14 mouse cellular contexts compared by ENCODE assay signal in the genomic region with DNA sequence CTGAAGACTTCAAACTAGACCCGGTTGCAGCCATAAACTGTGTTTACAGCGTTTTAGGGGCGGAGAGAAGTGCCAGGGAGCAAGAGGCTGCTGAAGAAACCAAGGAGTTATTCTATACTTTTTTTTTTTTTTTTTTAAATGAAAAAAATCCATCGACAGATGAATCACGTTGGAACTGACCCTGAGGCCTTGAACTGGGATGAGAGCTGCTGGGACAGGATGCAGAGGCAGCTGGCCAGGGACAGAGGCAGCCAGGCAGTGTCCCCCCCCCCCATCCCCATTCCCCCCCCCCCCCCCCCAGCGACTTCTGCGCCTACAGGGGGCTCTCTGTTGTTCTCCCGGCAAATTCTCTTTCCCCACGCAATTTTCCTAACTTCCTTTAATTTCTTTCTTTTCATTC. TPM values are rescaled to one million over a fixed set of nuclear protein-coding genes. Genes with fewer than 3 reads are reported as not detected.
"Had no signal": no experiment of that assay in that cellular context is flagged by ENCODE, and none has a peak within 500 bp of the region (broad histone marks: within the 10 kb centered on the region; RNA-seq: fewer than 3 reads in every experiment).

No protein-coding gene starts in this region.

- ATAC-seq: liver, embryonic 12.5 days; midbrain, embryonic 13.5 days had no signal

- H3K4me2 ChIP-seq: limb, embryonic 15.5 days; liver, embryonic 12.5 days; lung, embryonic 14.5 days; midbrain, embryonic 13.5 days; neural tube, embryonic 12.5 days; stomach, embryonic 15.5 days had no signal

- H3K4me1 ChIP-seq: liver, embryonic 12.5 days; midbrain, embryonic 13.5 days; neural tube, embryonic 12.5 days; stomach, embryonic 15.5 days had no signal

- H3K9ac ChIP-seq: limb, embryonic 15.5 days; liver, embryonic 12.5 days; lung, embryonic 14.5 days; midbrain, embryonic 13.5 days; neural tube, embryonic 12.5 days; stomach, embryonic 15.5 days had no signal

- H3K27ac ChIP-seq: limb, embryonic 15.5 days; liver, embryonic 12.5 days; midbrain, embryonic 13.5 days; neural tube, embryonic 12.5 days; stomach, embryonic 15.5 days had no signal

- H3K4me3 ChIP-seq: limb, embryonic 15.5 days; liver, embryonic 12.5 days; midbrain, embryonic 13.5 days; myocyte; neural tube, embryonic 12.5 days; stomach, embryonic 15.5 days had no signal

- DNase-seq: kidney, postnatal 14 days; left cerebral cortex, postnatal 4 days; lung, postnatal 10 days; retina, postnatal 1 day; right cerebral cortex, postnatal 4 days; thymus, postnatal 36 days had no signal

- H3K36me3 ChIP-seq: limb, embryonic 15.5 days; liver, embryonic 12.5 days; midbrain, embryonic 13.5 days; neural tube, embryonic 12.5 days; stomach, embryonic 15.5 days had no signal

- H3K9me3 ChIP-seq: limb, embryonic 15.5 days; neural tube, embryonic 12.5 days; stomach, embryonic 15.5 days had no signal

- H3K27me3 ChIP-seq: limb, embryonic 15.5 days; liver, embryonic 12.5 days; midbrain, embryonic 13.5 days; neural tube, embryonic 12.5 days; stomach, embryonic 15.5 days had no signal

RNA-seq across cellular contexts. Expression of a gene that starts 39.7 kb away (rescaled TPM):
- total RNA-seq: megakaryocyte-erythroid progenitor cell, adult 5-6 weeks had no signal
